Mouse (Mus musculus) midbrain, embryonic 16.5 days (tissue): ENCODE results near the gene Sf3b6. TPM values are rescaled to one million over a fixed set of nuclear protein-coding genes. Genes with fewer than 3 reads are reported as not detected.

Experiments
- ATAC-seq: fragments of 200-750 bp; cut with Nextera tagmentation; 2 replicates; pipeline ENCODE4 v1.8.0; 2017; ENCODE audit warnings: moderate TSS enrichment
- H3K27ac ChIP-seq: fragments of 300-500 bp; sonication (generic); 2 replicates; pipeline ENCODE4 v1.5.1; 2014; ENCODE audit warnings: mild to moderate bottlenecking, low read length, mixed read lengths
- H3K27me3 ChIP-seq: fragments of 300-500 bp; sonication (generic); 2 replicates; pipeline ENCODE4 v1.6.1; 2014; ENCODE audit warnings: low read depth, low read length, mixed read lengths; ENCODE audit not compliant: control insufficient read depth, insufficient read depth
- H3K36me3 ChIP-seq: fragments of 300-500 bp; sonication (generic); 2 replicates; pipeline ENCODE4 v1.6.1; 2014; ENCODE audit warnings: mild to moderate bottlenecking, low read length, moderate library complexity, mixed read lengths; ENCODE audit not compliant: control insufficient read depth, insufficient read depth
- H3K4me1 ChIP-seq: fragments of 300-500 bp; sonication (generic); 2 replicates; pipeline ENCODE4 v1.6.1; 2014; ENCODE audit warnings: mild to moderate bottlenecking, low read length, mixed read lengths; ENCODE audit not compliant: control insufficient read depth, insufficient read depth
- H3K4me2 ChIP-seq: fragments of 300-500 bp; sonication (generic); 2 replicates; pipeline ENCODE4 v1.6.1; 2014; ENCODE audit warnings: mild to moderate bottlenecking, low read length, mixed read lengths
- H3K4me3 ChIP-seq: fragments of 300-500 bp; sonication (generic); 2 replicates; pipeline ENCODE4 v1.5.1; 2014; ENCODE audit warnings: low read depth, mild to moderate bottlenecking, low read length, moderate library complexity, mixed read lengths
- H3K9ac ChIP-seq: fragments of 300-500 bp; sonication (generic); 2 replicates; pipeline ENCODE4 v1.6.1; 2014; ENCODE audit warnings: low read depth, low read length, mixed read lengths
- H3K9me3 ChIP-seq: fragments of 300-500 bp; sonication (generic); replicated peaks from 2 replicates; pipeline ENCODE4 v1.6.1; 2014; ENCODE audit warnings: mild to moderate bottlenecking, low read length, mixed read lengths; ENCODE audit not compliant: control insufficient read depth, poor library complexity, severe bottlenecking
- WGBS: fragments of 180-500 bp; shearing (Covaris S2); extraction: QIAGEN DNeasy Blood & Tissue Kit; methylation state at CpG from one replicate; pipeline ENCODE4 v1.1.7; 2014; 5-methylcytosine and 5-hydroxymethylcytosine counted together
- polyA plus RNA-seq: library from polyadenylated mRNA; unstranded; fragments of >200 nt; fragmentation: Nextera tagmentation; extraction: Ambion mirVana; gene quantifications from 2 replicates; pipeline ENCODE4 v1.2.1, GENCODE M21; 2015

The Sf3b6 gene
- polyA plus RNA-seq, 1 experiment from 2014 or later = 204 TPM

DNA sequence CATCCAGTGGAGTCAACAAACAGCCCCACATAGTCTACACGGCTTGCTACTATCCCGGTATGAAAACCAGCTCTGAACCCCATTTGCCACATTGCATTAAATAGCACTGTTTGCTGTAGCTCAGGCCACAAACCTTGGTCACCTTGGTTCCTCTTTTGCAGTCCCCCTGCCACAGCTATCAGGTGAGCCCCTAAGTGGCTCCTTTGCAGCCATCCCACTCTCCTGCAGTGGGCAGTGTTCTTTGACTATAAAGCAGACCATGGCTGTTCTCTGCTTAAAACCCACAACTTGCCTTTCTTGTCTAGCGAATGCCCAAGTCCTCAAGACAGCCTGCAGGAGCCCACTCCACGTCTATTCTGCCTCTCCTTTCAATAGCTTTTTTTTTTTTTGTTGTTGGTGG lies 54.9 kb downstream of the Sf3b6 start:
- Histone ChIP-seq H3K9me3 (no peaks in the 10 kb centered on the region), H3K36me3 (no peaks in the 10 kb centered on the region), H3K9ac (no peak overlapping the region), H3K4me3 (no peak overlapping the region), H3K4me1 (no peaks in the 10 kb centered on the region), H3K27ac (no peak overlapping the region), H3K4me2 (no peak overlapping the region), H3K27me3 (no peaks in the 10 kb centered on the region)
- 59% methylated on average over 4 of the region's 4 CpGs for WGBS
- no peak for ATAC-seq

DNA sequence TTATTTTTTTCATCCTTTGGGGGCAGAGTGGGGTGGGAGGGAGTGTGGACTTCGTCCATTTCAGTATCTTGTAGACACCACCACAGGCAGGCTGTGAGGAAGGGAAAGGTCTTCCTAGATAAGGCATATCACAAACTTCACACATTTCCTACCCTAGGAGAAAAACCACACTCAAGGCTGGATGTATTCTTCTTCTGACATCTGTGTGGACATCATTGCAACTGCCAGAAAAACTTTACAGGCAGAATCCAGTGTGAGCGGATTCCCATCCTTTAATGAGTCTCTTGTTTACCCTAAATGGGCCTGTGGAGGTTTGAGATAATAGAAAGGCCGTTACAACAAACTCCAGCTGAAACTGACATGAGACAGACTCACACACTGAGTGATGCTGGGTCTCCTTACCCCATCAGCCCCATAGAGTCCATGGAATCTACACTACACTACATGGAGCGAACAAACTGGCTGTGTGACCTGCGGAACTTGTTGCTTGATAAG lies 55.7 kb downstream of the Sf3b6 start:
- no peak for ATAC-seq
- Histone ChIP-seq H3K9me3 (no peaks in the 10 kb centered on the region), H3K36me3 (no peaks in the 10 kb centered on the region), H3K27ac (no peak overlapping the region), H3K9ac (no peak overlapping the region), H3K4me2 (no peak overlapping the region), H3K27me3 (no peaks in the 10 kb centered on the region), H3K4me3 (no peak overlapping the region), H3K4me1 (no peaks in the 10 kb centered on the region)
- WGBS = 84% methylated on average over 5 of the region's 5 CpGs

DNA sequence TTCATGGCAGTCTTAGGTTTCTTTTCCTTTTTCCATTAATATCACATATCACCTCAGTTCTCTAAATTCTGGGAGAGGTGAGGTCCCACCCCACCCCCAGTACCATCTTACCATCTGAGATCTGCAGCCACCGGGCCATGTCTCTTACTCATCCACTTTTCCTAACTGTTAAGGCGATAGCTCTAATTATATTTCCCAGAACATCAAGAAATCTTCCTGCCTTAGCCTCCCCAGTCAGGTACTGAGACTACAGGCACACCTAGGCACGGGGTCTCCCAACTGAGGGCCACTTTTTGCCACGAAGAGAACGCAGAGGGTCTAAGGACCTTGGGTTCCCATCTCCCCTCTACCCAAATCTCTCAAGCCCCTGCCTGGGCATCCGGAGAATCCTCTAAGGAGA lies 56.2 kb downstream of the Sf3b6 start:
- ATAC-seq = peak; percentile 26; the same call in 1 of the 2 replicates
- Histone ChIP-seq H3K4me2 (peak overlapping the region; percentile 85), H3K27ac (no peak overlapping the region), H3K4me1 (no peaks in the 10 kb centered on the region), H3K9me3 (no peaks in the 10 kb centered on the region), H3K9ac (peak overlapping the region; percentile 70; the same call in 1 of the 2 replicates), H3K27me3 (no peaks in the 10 kb centered on the region), H3K36me3 (no peaks in the 10 kb centered on the region), H3K4me3 (peak overlapping the region; percentile 41; the same call in 1 of the 2 replicates)
- WGBS = 83% methylated on average over 6 of the region's 6 CpGs

DNA sequence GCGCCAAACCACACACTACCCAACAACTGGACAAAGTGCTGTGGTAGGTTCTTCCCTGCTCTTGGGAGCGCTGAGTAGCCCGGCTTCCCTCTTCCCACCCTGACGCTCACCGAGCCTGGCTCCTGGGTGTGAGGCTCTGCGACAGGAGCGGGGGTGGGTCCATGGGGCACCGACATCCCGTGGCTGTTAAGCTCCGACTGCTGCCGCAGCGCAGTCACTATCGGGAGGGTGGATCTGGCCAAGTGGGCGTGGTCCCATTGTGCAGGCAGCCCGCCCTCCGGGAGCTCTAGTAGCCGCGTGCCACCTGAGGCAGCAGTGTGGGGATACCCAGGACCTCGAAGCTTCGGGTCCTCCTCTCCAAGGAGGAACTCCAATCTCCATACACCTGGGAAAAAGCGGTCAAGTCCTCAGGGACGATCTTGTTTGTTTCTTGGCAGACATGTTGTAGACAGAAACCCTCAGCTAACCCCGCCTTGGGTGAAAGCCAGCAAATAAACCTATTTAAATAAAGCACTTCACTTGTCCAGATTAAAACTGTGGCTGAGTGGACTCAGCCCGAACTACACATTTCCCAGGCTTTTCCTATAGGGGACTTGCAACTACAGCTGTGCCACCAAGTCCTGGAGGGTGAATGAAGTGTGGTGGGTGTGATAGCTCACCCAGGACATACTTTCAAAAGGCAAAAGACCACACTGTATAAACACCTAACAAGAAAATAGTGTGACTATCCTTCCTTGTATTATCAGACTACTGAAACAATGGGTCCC lies 57.0 kb downstream of the Sf3b6 start, which contains the start of gene Mfsd2b:
Gene Mfsd2b (minus strand): TSS at position 199 of the 767 bp plus-strand sequence.
- Histone ChIP-seq H3K9me3 (no peaks in the 10 kb centered on the region), H3K36me3 (peaks cover 4% of the 10 kb centered on the region; the same call in 1 of the 2 replicates), H3K27me3 (no peaks in the 10 kb centered on the region), H3K27ac (no peak within 1 kb of the TSS), H3K4me3 (peak within 1 kb of the TSS; percentile 41), H3K4me2 (peak within 1 kb of the TSS; percentile 85), H3K9ac (peak within 1 kb of the TSS; percentile 70), H3K4me1 (no peaks in the 10 kb centered on the region)
- WGBS = 5% methylated on average over 24 of the region's 24 CpGs
- peak; percentile 84 for ATAC-seq

DNA sequence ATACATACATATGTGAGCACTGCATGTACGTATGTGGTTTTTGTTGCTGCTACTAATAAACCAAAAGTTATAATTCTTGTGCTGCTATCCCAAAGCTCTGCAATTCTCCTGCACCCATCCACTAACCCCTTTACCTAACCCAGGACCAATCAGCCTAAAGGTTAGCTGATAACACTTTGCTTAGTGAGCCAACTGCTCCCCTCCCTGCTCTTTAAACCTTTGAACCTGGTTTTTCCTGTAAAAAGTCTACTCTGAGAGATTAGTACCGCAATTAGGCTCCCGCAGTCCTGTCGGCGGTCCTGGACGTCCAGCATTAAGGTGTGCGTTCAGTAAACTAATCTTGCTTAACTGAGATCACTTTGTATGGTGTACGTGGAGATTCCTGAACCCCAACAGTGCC lies 58.3 kb downstream of the Sf3b6 start:
- H3K9me3 ChIP-seq = no peaks in the 10 kb centered on the region
- H3K4me1 ChIP-seq = no peaks in the 10 kb centered on the region
- H3K36me3 ChIP-seq = peaks cover 5% of the 10 kb centered on the region; the same call in 1 of the 2 replicates
- H3K4me2 ChIP-seq = no peak overlapping the region
- no peak overlapping the region for H3K9ac ChIP-seq
- 74% methylated on average over 8 of the region's 8 CpGs for WGBS
- ATAC-seq = no peak
- H3K27ac ChIP-seq = no peak overlapping the region
- no peaks in the 10 kb centered on the region for H3K27me3 ChIP-seq
- no peak overlapping the region for H3K4me3 ChIP-seq

Other genes starting within 250 kb of the Sf3b6 start
- 19.4 and 20.3 TPM in 2 replicates for gene Itsn2, start 224.9 kb upstream of the Sf3b6 start, polyA plus RNA-seq
- not detected in 2 replicates for gene Gm3625, start 224.6 kb upstream of the Sf3b6 start, polyA plus RNA-seq
- 0.69 and 1.1 TPM in 2 replicates for gene Fam228a, start 79.1 kb upstream of the Sf3b6 start, polyA plus RNA-seq
- gene Pfn4, start 48.5 kb upstream of the Sf3b6 start, polyA plus RNA-seq = 15.1 and 17.4 TPM in 2 replicates
- 5.9 and 8.0 TPM in 2 replicates for gene Fam228b, start 48.3 kb upstream of the Sf3b6 start, polyA plus RNA-seq
- 36.7 and 43.0 TPM in 2 replicates for gene Fkbp1b, start 24.0 kb downstream of the Sf3b6 start, polyA plus RNA-seq
- gene Wdcp, start 25.8 kb downstream of the Sf3b6 start, polyA plus RNA-seq = 12.7 and 14.4 TPM in 2 replicates
- gene Mfsd2b, start 56.8 kb downstream of the Sf3b6 start, polyA plus RNA-seq = 2.9 and 3.0 TPM in 2 replicates
- gene Ubxn2a, start 90.2 kb downstream of the Sf3b6 start, polyA plus RNA-seq = 38.7 and 40.9 TPM in 2 replicates
- 8.0 and 9.7 TPM in 2 replicates for gene Atad2b, start 99.8 kb downstream of the Sf3b6 start, polyA plus RNA-seq